ENCODE assay signal across 25 mouse cellular contexts in the genomic region with DNA sequence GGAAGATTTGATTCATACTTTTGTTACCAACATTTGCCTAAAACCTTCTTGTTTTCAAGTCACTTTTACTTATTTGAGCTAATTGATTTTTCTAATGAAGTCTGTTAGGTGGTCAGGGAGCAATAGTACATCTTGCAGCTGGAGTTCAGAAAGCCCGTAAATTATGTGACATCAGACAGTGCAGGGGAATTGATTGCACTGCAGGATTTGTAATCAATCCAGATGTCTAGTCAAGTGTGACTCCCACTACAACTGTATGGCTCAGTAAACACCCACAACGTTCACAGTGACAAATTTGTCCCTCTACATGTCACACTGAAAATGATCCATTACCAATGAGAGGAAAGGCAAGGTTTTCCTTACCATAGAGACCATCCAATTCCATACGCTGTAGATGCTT.
"Had no signal": no experiment of that assay in that cellular context is flagged by ENCODE, and none has a peak within 500 bp of the region (broad histone marks: within the 10 kb centered on the region; RNA-seq: fewer than 3 reads in every experiment).

No protein-coding gene starts in this region.

- H3K4me1 ChIP-seq: heart, embryonic 10.5 days; heart, embryonic 12.5 days; hindbrain, embryonic 12.5 days; intestine, embryonic 15.5 days; limb, embryonic 10.5 days; limb, embryonic 12.5 days; liver, embryonic 13.5 days had no signal

- H3K27ac ChIP-seq: gastrocnemius, adult 2 months; heart, embryonic 10.5 days; hindbrain, embryonic 12.5 days; hindbrain, embryonic 14.5 days; intestine, embryonic 15.5 days; layer of hippocampus, adult 2 months; left cerebral cortex, adult 2 months; limb, embryonic 10.5 days; limb, embryonic 12.5 days; liver, embryonic 13.5 days had no signal

- H3K27me3 ChIP-seq: heart, embryonic 12.5 days; hindbrain, embryonic 12.5 days; intestine, embryonic 15.5 days; limb, embryonic 12.5 days; liver, embryonic 13.5 days had no signal

- ATAC-seq: forebrain, embryonic 16.5 days; hindbrain, embryonic 16.5 days; inflammation-experienced regulatory T-cells, adult 6 months; intestine, embryonic 15.5 days; intestine, postnatal 0 days had no signal

- DNase-seq: gastrocnemius, adult 2 months; gastrocnemius, postnatal 10 days; gastrocnemius, postnatal 25 days; heart, adult 18-20 months; heart, postnatal 10 days; heart, postnatal 4 days; kidney, adult 8-10 months; kidney, postnatal 10 days; kidney, postnatal 36 days; liver; liver, embryonic 13.5 days had no signal

- H3K9me3 ChIP-seq: heart, embryonic 10.5 days; heart, embryonic 12.5 days; hindbrain, embryonic 12.5 days; intestine, embryonic 15.5 days; limb, embryonic 10.5 days; limb, embryonic 12.5 days; liver, embryonic 13.5 days had no signal

- H3K36me3 ChIP-seq: heart, embryonic 10.5 days; heart, embryonic 12.5 days; hindbrain, embryonic 12.5 days; intestine, embryonic 15.5 days; limb, embryonic 10.5 days; limb, embryonic 12.5 days; liver, embryonic 13.5 days had no signal

- H3K9ac ChIP-seq: heart, embryonic 12.5 days; hindbrain, embryonic 12.5 days; hindbrain, embryonic 14.5 days; intestine, embryonic 15.5 days; limb, embryonic 12.5 days; liver, embryonic 13.5 days had no signal

- H3K4me2 ChIP-seq: heart, embryonic 12.5 days; hindbrain, embryonic 12.5 days; hindbrain, embryonic 14.5 days; intestine, embryonic 15.5 days; limb, embryonic 12.5 days; liver, embryonic 11.5 days; liver, embryonic 13.5 days had no signal

- H3K4me3 ChIP-seq: gastrocnemius, adult 2 months; heart, embryonic 10.5 days; heart, embryonic 12.5 days; hindbrain, embryonic 12.5 days; intestine, embryonic 15.5 days; layer of hippocampus, adult 2 months; left cerebral cortex, adult 2 months; limb, embryonic 10.5 days; limb, embryonic 12.5 days; liver, embryonic 13.5 days had no signal
